Mouse (Mus musculus): ENCODE results near the gene Stn1.

Gene Stn1

GRCm38 (mm10) chr19:47542441-47542840, 5.1 kb upstream of the Stn1 start:
- DNase-seq (ENCODE audit: low read depth), result no peak

- DNase-seq (ENCODE audit: low read depth), result peak; percentile 74
Observed at GRCm38 (mm10) chr19:47538801-47539200, 1.5 kb upstream of the Stn1 start.

- DNase-seq (ENCODE audit: low read depth), result peak; percentile 46
Observed at GRCm38 (mm10) chr19:47537879-47538278, 572 bp upstream of the Stn1 start.

- DNase-seq (ENCODE audit: low read depth), result peak; percentile 91
Observed at GRCm38 (mm10) chr19:47536521-47537299, 597 bp downstream of the Stn1 start.

GRCm38 (mm10) chr19:47534131-47534530, 3.2 kb downstream of the Stn1 start:
- DNase-seq (ENCODE audit: low read depth), result no peak

GRCm38 (mm10) chr19:47532449-47532848, 4.9 kb downstream of the Stn1 start:
- DNase-seq (ENCODE audit: low read depth), result peak; percentile 15

GRCm38 (mm10) chr19:47531309-47531708, 6.0 kb downstream of the Stn1 start:
- peak; percentile 77 for DNase-seq (ENCODE audit: low read depth)

GRCm38 (mm10) chr19:47526239-47526986, 10.9 kb downstream of the Stn1 start:
- peak; percentile 36 for DNase-seq (ENCODE audit: low read depth)

- no peak for DNase-seq (ENCODE audit: low read depth)
Observed at GRCm38 (mm10) chr19:47524905-47525304, 12.4 kb downstream of the Stn1 start.

- DNase-seq (ENCODE audit: low read depth), result no peak
Observed at GRCm38 (mm10) chr19:47521403-47521802, 15.9 kb downstream of the Stn1 start.

GRCm38 (mm10) chr19:47519163-47519893, 18.0 kb downstream of the Stn1 start:
- DNase-seq (ENCODE audit: low read depth), result peak; percentile 41

GRCm38 (mm10) chr19:47518475-47519162, 18.7 kb downstream of the Stn1 start:
- DNase-seq (ENCODE audit: low read depth), result peak; percentile 62

GRCm38 (mm10) chr19:47517570-47517969, 19.7 kb downstream of the Stn1 start:
- no peak for DNase-seq (ENCODE audit: low read depth)

- no peak for DNase-seq (ENCODE audit: low read depth)
Observed at GRCm38 (mm10) chr19:47516879-47517278, 20.4 kb downstream of the Stn1 start.

- DNase-seq (ENCODE audit: low read depth), result no peak
Observed at GRCm38 (mm10) chr19:47515091-47515490, 22.2 kb downstream of the Stn1 start.

GRCm38 (mm10) chr19:47513618-47513897, 23.7 kb downstream of the Stn1 start:
- no peak for DNase-seq (ENCODE audit: low read depth)

GRCm38 (mm10) chr19:47512794-47513617, 24.3 kb downstream of the Stn1 start:
- DNase-seq (ENCODE audit: low read depth), result no peak

GRCm38 (mm10) chr19:47511958-47512357, 25.3 kb downstream of the Stn1 start:
- peak; percentile 60 for DNase-seq (ENCODE audit: low read depth)

GRCm38 (mm10) chr19:47511294-47511675, 26.0 kb downstream of the Stn1 start:
- peak; percentile 61 for DNase-seq (ENCODE audit: low read depth)

- DNase-seq (ENCODE audit: low read depth), result peak; percentile 88
Observed at GRCm38 (mm10) chr19:47510473-47511293, 26.6 kb downstream of the Stn1 start.

- peak; percentile 63 for DNase-seq (ENCODE audit: low read depth)
Observed at GRCm38 (mm10) chr19:47510135-47510472, 27.2 kb downstream of the Stn1 start.

Measured in 416B (cell line).